Mouse (Mus musculus) activated CD4-positive, CD25-positive, alpha-beta regulatory T cell, adult 4 months (primary cell): Measurements from ENCODE around the gene Oas1a. TPM values are rescaled to one million over a fixed set of nuclear protein-coding genes. Genes with fewer than 3 reads are reported as not detected.

Source experiments
- polyA plus RNA-seq, 2 experiments: library from polyadenylated mRNA; unstranded; fragments of 100-300 nt; shearing (Covaris generic); gene quantifications; one replicate each; pipeline ENCODE4 v1.2.1; 2017

The Oas1a gene
- polyA plus RNA-seq, 2 experiments from 2014 or later: 33.6 to 48.3 TPM

Other genes starting within 250 kb of the Oas1a start
- gene Dtx1, start 195.6 kb downstream of the Oas1a start, polyA plus RNA-seq: 10 to 100 TPM; 45.6 to 48.2 TPM
- 1 to 10 TPM; 1.9 to 2.5 TPM for gene Oas2, start 157.7 kb downstream of the Oas1a start, polyA plus RNA-seq
- gene Oas3, start 129.9 kb downstream of the Oas1a start, polyA plus RNA-seq: 10 to 100 TPM; 11.4 to 25.1 TPM
- gene Oas1e, start 112.0 kb downstream of the Oas1a start, polyA plus RNA-seq: not detected
- 10 to 100 TPM; 11.2 to 14.4 TPM for gene Oas1c, start 95.0 kb downstream of the Oas1a start, polyA plus RNA-seq
- gene Oas1f, start 60.2 kb downstream of the Oas1a start, polyA plus RNA-seq: not detected
- not detected for gene Oas1h, start 46.1 kb downstream of the Oas1a start, polyA plus RNA-seq
- gene Oas1g, start 19.9 kb downstream of the Oas1a start, polyA plus RNA-seq: 1 to 10 TPM in 1 of 2 experiments, not detected in 1; 1.0 TPM
- gene Oas1d, start 7.0 kb upstream of the Oas1a start, polyA plus RNA-seq: under 1 TPM in 1 of 2 experiments, not detected in 1; 0.17 TPM
- not detected for gene Rph3a, start 102.6 kb upstream of the Oas1a start, polyA plus RNA-seq